Mouse (Mus musculus): ENCODE results near the gene Cdc5l.

- TF ChIP-seq POLR2A (IDR thresholded peaks at IDR 0.05; ENCODE audit: insufficient read depth, low read depth, low read length) (no peak), CTCF (IDR thresholded peaks at IDR 0.05; ENCODE audit: insufficient read depth, low read depth, low read length) (no peak)
Observed at GRCm38 (mm10) chr17:45434262-45434590, 689 bp upstream of the Cdc5l start.

All from olfactory bulb, adult 2 months (tissue).